13 mouse cellular contexts compared by ENCODE assay signal in genomic region chr5:118526504-118526903, GRCm38 (mm10).
"Had no signal": no experiment of that assay in that cellular context is flagged by ENCODE, and none has a peak within 500 bp of the region (broad histone marks: within the 10 kb centered on the region; RNA-seq: fewer than 3 reads in every experiment).

No protein-coding gene starts in this region.

- H3K27ac ChIP-seq: midbrain, embryonic 10.5 days; midbrain, embryonic 13.5 days; midbrain, embryonic 15.5 days; neural tube, embryonic 12.5 days; stomach, embryonic 15.5 days; stomach, postnatal 0 days had no signal

- H3K4me1 ChIP-seq: stomach, embryonic 15.5 days had no signal

- H3K27me3 ChIP-seq: midbrain, embryonic 15.5 days; neural tube, embryonic 12.5 days; stomach, embryonic 15.5 days had no signal

- H3K9ac ChIP-seq: lung, embryonic 14.5 days; midbrain, embryonic 13.5 days; midbrain, embryonic 15.5 days; neural tube, embryonic 12.5 days; stomach, embryonic 15.5 days had no signal

- H3K4me2 ChIP-seq: lung, embryonic 14.5 days; midbrain, embryonic 13.5 days; midbrain, embryonic 15.5 days; neural tube, embryonic 12.5 days; stomach, embryonic 15.5 days had no signal

- DNase-seq: lung, embryonic 14.5 days; lung, postnatal 10 days; lung, postnatal 4 days; right cerebral cortex, postnatal 14 days; thymus, adult 2 months; thymus, postnatal 25 days; thymus, postnatal 4 days had no signal

- ATAC-seq: midbrain, embryonic 13.5 days; midbrain, embryonic 15.5 days had no signal

- H3K4me3 ChIP-seq: midbrain, embryonic 10.5 days; midbrain, embryonic 13.5 days; midbrain, embryonic 15.5 days; neural tube, embryonic 12.5 days; stomach, embryonic 15.5 days had no signal

- H3K36me3 ChIP-seq: midbrain, embryonic 10.5 days; midbrain, embryonic 13.5 days; midbrain, embryonic 15.5 days; neural tube, embryonic 12.5 days; stomach, embryonic 15.5 days had no signal

- H3K9me3 ChIP-seq: midbrain, embryonic 10.5 days; midbrain, embryonic 13.5 days; midbrain, embryonic 15.5 days; neural tube, embryonic 12.5 days; stomach, embryonic 15.5 days had no signal
